Mouse (Mus musculus) lung, adult 2 months (tissue): ENCODE measurements at regions not wholly inside any gene's neighbourhood (a gene's known extent, or its start where the extent isn't known, plus 50 kb on each side); places are given as distances from the start of the nearest gene placed in this dataset.

Source experiments
- CTCF ChIP-seq: fragments of 200-500 bp; IDR thresholded peaks from 2 replicates; pipeline ENCODE4 v1.5.1; 2011; ENCODE audit warnings: mild to moderate bottlenecking, low read length, control low read depth; ENCODE audit not compliant: insufficient read depth
- POLR2A ChIP-seq: fragments of 200-500 bp; IDR thresholded peaks from 2 replicates; pipeline ENCODE4 v1.6.1; 2011; ENCODE audit warnings: low read depth, mild to moderate bottlenecking, control low read depth, low read length, borderline replicate concordance; ENCODE audit errors: extremely low read depth

DNA sequence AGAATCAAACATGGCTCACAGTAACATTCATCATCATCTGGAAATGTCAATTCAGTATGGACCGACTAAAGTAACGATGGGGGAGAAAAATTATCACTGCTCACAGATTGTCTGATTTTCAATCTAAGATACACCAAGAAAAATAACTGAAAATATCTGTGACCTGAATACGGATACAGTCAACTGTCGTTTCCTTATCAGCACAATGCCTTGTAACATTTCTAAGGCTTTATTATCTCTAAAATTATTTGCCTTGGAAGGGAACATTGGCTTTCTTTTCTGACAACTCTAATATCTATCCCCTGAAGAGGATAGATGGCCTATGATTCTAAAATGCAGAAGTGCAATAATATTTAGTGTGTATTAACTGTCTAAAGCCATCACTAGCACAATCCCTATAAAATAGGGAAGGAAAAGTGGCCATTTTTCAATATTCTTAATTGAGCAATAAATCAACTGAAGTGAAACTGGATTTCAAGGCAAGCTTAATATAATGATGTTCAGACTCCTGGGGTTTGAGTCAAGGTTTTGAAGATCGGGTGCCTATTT is 552.1 kb upstream of the Gulo start:
- no peak for TF ChIP-seq CTCF
- no peak for TF ChIP-seq POLR2A
